Mouse (Mus musculus) frontal cortex, postnatal 25 days (tissue): ENCODE measurements at regions not wholly inside any gene's neighbourhood (a gene's known extent, or its start where the extent isn't known, plus 50 kb on each side); places are given as distances from the start of the nearest gene placed in this dataset.

ENCODE experiments used
- DNase-seq, 2 experiments: peaks; one replicate each; pipeline ENCODE4 v3.0.0; 2022; ENCODE audit warnings: low spot score in 2 of 2

DNA sequence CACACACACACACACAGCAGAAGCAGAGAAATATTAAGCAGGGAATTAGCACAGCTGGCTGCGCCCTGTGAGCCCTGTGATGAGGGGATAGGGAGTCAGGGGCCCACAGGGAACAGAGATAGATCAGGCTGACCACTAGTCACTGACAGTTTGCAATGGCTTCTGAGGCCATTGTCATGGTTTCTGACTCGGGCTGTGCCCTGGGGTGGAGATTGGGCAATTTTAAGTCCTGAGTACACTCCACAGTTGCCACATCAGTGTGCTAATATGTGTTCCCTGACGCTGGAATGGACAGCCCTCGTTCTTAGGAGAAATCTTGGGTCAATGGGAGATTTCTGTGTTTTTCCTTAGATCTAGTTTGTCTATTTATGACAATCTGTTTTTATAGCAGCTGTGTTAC is 148.3 kb upstream of the Nectin1 start:
- DNase-seq: no peak

DNA sequence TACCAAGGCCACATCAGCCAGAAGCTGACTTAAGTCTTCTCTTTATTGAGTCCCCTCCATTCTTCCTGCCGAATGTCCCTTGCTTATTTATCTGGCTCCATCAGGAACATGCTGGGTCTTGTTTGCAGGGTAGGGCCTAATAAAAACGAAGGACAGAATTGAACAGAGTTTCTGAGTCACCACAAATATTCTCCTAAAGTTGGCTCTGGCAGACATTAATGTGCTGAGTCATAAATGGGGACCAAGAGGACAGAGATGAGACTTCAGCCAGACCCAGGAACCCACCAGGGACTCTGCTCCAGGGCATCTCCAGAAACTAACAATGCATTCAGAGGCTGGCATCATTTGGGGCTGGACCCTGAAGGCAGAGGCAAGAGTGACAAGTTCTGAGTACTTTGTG is 143.4 kb upstream of the Nectin1 start:
- no peak for DNase-seq

- DNase-seq: no peak
Observed at GRCm38 (mm10) chr9:43617632-43618031, 126.2 kb upstream of the Nectin1 start.

GRCm38 (mm10) chr9:43627558-43627957 is 116.2 kb upstream of the Nectin1 start:
- no peak for DNase-seq

- no peak for DNase-seq
Observed at GRCm38 (mm10) chr9:43628786-43629185, 115.0 kb upstream of the Nectin1 start.

GRCm38 (mm10) chr9:43636372-43636965 is 107.3 kb upstream of the Nectin1 start:
- DNase-seq: no peak

- DNase-seq: no peak
Observed at GRCm38 (mm10) chr9:43658186-43658585, 85.6 kb upstream of the Nectin1 start.

DNA sequence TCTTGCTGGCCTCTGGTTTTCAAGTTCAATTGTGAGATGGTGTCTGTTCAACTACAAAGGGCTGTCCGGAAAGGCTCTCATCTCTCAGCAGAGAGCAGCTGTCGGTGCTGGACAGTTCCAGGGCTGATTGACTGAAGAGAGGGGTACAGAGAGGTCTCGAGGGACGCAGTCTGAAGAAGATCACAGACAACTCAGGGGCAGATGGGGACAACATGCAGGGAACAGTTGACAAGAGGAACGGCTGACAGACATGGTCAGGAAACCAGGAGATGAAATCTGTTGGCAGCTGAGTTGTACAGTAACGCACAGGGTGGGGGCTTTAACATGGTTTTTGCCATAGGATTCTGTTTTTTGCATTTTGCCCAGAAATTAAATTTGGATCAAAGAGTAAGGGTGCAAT is 84.5 kb upstream of the Nectin1 start:
- DNase-seq: no peak

DNA sequence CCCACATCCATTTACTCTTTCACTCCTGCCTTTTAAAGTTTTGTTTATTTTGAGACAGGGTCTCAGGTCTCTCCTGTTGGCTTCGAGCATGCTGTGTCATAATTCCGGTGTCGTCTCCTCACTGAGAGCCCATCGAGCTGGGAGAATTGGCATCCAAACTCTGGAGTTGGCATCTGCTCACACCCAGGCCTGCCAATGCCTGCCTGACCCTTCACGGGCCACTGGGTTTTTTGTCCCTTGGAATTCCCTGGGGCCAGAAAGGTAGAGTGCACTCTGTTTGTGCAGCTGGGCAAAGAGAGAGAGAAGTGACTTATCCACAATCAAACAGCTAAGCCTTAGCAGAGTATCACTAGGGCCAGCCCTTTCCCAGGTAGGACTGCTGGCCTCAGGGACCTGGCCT is 83.6 kb upstream of the Nectin1 start:
- no peak for DNase-seq

GRCm38 (mm10) chr9:43660896-43661563 is 82.8 kb upstream of the Nectin1 start:
- no peak for DNase-seq

- DNase-seq: no peak
Observed at GRCm38 (mm10) chr9:43661646-43662045, 82.1 kb upstream of the Nectin1 start.

GRCm38 (mm10) chr9:43667386-43667785 is 76.4 kb upstream of the Nectin1 start:
- no peak for DNase-seq

GRCm38 (mm10) chr9:43667974-43668373 is 75.8 kb upstream of the Nectin1 start:
- DNase-seq: no peak

GRCm38 (mm10) chr9:43668731-43669130 is 75.1 kb upstream of the Nectin1 start:
- no peak for DNase-seq

- DNase-seq: no peak
Observed at GRCm38 (mm10) chr9:43670563-43670962, 73.2 kb upstream of the Nectin1 start.

DNA sequence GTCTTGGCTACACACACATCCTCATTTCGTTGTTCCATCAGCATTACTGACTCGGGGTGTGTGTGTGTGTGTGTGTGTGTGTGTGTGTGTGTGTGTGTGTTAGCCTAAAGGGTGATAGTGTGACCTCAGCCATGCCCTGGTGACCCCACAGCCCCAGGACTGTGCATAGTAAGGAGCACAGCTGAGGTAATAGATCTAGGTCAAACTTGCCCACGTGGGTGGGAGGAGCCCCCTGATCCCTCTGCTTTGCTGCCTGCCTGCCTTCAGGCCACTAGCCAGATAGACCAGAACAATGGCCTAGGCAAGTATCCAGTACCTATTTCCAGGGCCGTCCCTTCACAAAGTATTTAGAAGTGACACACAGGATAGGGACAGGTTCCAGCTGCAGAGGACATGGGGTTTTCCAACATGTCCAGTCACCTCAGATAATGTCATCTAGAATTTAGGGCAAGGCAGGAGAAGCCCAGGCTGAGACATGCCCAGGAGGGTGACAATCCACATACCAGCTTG is 70.6 kb upstream of the Nectin1 start:
- no peak for DNase-seq

GRCm38 (mm10) chr9:43674321-43674720 is 69.5 kb upstream of the Nectin1 start:
- DNase-seq: no peak

DNA sequence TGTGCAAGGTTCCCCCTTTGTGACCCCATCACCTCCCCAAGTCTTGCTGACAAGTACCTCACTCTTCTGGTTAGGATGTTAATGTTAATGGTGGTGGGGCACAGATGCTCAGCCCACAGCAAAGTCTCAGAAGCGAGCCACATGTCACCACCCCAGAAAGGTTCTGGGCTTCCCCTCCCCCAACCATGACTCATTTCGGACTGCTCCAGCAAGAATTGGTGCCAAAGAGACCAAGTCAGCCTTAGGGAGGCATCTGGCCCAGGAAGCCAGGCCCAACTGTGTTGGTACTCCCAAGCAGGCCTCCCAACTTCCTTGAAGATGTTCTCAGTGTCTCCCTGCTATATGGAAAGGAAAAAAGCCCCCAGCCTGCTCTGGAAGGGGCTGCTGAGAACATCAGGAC is 67.8 kb upstream of the Nectin1 start:
- DNase-seq: no peak

DNA sequence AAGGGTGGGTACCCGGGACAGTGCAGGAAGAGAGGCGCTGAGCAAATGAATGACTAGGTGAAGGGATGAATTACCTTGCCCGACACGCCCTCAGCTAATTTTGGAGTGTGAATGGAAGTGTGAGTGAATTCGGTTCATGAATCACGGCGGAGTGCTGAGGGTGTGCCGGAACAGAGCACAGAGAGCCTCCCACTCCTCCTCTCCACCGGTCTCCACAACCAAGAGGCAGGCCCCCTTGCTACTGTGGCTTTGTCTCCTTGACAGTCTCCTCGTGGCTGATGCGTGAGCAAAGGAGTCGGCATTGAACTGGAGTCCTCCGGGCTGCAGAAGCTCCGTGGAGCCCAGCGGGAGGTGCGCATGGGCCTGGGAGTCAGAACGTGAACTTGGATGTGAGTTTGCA is 64.5 kb upstream of the Nectin1 start:
- no peak for DNase-seq

DNA sequence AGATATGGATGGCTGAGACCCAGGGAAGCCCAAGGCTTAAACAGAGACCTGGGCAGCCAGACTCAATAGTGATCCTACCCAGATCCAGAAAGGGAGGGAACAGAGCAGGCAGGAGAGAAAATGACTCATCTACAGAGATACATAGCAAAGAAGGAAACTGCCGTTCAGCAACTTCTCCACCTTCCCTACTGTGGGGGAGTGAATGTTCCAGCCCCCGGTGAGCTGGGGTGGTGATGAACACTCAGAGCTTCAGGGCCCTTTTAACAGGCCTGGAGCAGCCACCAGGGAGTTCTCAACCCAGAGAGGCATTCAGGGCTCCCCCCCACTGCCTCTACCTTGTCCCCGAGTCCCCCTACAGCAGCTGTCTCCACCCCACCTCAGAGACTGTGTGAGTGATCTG is 62.5 kb upstream of the Nectin1 start:
- DNase-seq: no peak

- no peak for DNase-seq
Observed at GRCm38 (mm10) chr9:43682102-43682501, 61.7 kb upstream of the Nectin1 start.

DNA sequence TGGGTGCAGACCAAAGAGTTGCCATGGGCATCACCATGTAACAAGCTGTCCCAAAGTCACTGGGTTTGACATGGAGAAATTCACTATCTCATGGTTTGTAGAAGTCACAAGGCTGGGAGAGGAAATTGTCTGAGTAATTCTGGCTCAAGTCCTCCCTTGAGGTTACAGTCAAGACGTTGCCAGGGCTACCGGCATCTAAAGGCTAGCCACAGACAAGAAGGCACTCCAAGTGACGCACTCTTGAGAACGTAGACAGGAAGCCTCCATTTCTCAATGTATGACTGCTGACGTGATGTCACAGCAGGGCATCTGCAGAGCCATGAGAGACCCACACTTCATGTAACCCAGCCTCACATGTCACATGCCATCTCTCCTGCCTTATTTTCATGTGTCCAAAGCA is 59.2 kb upstream of the Nectin1 start:
- no peak for DNase-seq

GRCm38 (mm10) chr9:43692015-43692414 is 51.8 kb upstream of the Nectin1 start:
- DNase-seq: no peak

DNA sequence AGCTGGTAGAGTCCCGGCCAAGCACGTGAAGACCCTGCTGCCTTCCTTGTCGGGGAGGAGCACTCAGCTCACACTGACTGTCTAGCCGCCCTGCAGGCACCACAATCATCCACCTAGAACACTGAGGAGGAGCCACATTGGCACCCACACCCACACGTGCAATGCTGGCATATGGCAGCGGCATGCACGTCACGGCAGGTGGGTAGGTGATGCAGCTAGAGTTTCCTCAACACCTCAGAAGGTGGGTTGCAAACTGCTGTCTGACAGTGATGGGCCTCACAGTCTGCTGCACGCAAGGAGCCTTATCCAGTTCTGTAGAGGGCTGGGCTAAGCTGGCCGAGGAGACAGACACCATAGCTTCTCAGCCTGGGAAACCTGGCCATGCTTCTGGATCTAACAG is 51.2 kb upstream of the Nectin1 start:
- DNase-seq: peak in 1 of 2 experiments; percentile 43
